11 mouse cellular contexts compared by ENCODE assay signal in the genomic region with DNA sequence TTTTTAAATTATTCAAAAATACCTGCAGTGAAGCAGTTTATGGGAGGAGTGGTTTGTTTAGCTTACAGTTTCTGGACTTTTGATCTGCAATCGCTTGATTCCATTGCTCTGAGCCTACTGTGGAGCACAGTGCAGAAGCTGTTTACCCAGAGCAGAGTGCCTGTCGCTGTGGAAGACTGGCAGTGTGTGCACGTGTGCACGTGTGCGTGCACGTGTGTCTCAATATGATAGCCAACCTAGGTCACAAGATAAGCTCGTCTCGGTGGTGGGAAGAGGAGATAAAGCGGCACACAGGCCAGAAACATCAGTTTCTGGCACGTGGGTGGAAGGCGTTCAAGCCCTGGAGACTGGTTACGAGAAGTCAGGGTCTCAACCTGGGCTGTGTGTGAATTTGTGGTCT.
DNase-seq lines count a peak whose midpoint lies in the region; ATAC-seq and TF ChIP-seq lines count a peak whose summit lies in the region.
"Had no signal": no experiment of that assay in that cellular context is flagged by ENCODE, and none has a peak within 500 bp of the region (broad histone marks: within the 10 kb centered on the region; RNA-seq: fewer than 3 reads in every experiment).

No protein-coding gene starts in this region.

- WGBS in heart, postnatal 0 days, result 28% methylated on average over 12 of the region's 12 CpGs
- WGBS in liver, embryonic 13.5 days (ENCODE audit: insufficient replicate concordance), result 18% methylated on average over 12 of the region's 12 CpGs

- ATAC-seq in heart, postnatal 0 days (ENCODE audit: insufficient read depth, low read depth), result peak; percentile 73
- peak; percentile 100 for ATAC-seq in liver, embryonic 13.5 days (ENCODE audit: low read depth)
- no peak for ATAC-seq in cerebellum, adult (ENCODE audit: insufficient number of reproducible peaks, low FRiP score, low TSS enrichment)

- no peak for TF ChIP-seq CTCF in heart, postnatal 0 days (IDR thresholded peaks at IDR 0.05; ENCODE audit: low read depth)

- TF ChIP-seq EP300 in heart, postnatal 0 days (IDR thresholded peaks at IDR 0.05; ENCODE audit: low read depth), result 0 out of 2 replicates have a peak, but pooled peaks have one; percentile 62

- H3K27me3 ChIP-seq in heart, postnatal 0 days (ENCODE audit: control insufficient read depth, insufficient read depth, low read length), result no peaks in the 10 kb centered on the region
- no peaks in the 10 kb centered on the region for H3K27me3 ChIP-seq in liver, embryonic 13.5 days

- no peak overlapping the region for H3K27ac ChIP-seq in heart, postnatal 0 days (ENCODE audit: low read depth)
- H3K27ac ChIP-seq in liver, embryonic 13.5 days, result peak overlapping the region; percentile 61

- H3K9ac ChIP-seq in heart, postnatal 0 days (replicated peaks; ENCODE audit: low read depth, low read length), result no peak overlapping the region
- H3K9ac ChIP-seq in liver, embryonic 13.5 days, result no peak overlapping the region

- H3K4me1 ChIP-seq in heart, postnatal 0 days (ENCODE audit: control insufficient read depth, insufficient read depth), result 0 out of 2 replicates have a peak, but pooled peaks cover 7% of the 10 kb centered on the region
- peaks cover 20% of the 10 kb centered on the region for H3K4me1 ChIP-seq in liver, embryonic 13.5 days (replicated peaks)

- peak; percentile 7 to 23 for DNase-seq in urinary bladder, adult 18-20 months (ENCODE audit: low spot score in 2 of 2)
- no peak for DNase-seq in urinary bladder, postnatal 25 days (ENCODE audit: low spot score)
- peak; percentile 38 for DNase-seq in heart, postnatal 0 days (ENCODE audit: low spot score)
- DNase-seq in liver, embryonic 13.5 days, result peak; percentile 70
- no peak for DNase-seq in left cerebral cortex, adult 8-10 months (ENCODE audit: low spot score in 2 of 2)
- DNase-seq in retina, embryonic 14.5 days (ENCODE audit: low spot score), result no peak
- DNase-seq: cerebellum, adult 11 months; embryo, embryonic 11 days; kidney, adult 18-20 months; layer of hippocampus, postnatal 36 days had no signal

- H3K9me3 ChIP-seq in heart, postnatal 0 days (replicated peaks; ENCODE audit: control insufficient read depth, low read length), result no peaks in the 10 kb centered on the region
- no peaks in the 10 kb centered on the region for H3K9me3 ChIP-seq in liver, embryonic 13.5 days (replicated peaks)

- H3K4me3 ChIP-seq in heart, postnatal 0 days (ENCODE audit: low read depth, low read length), result no peak overlapping the region
- H3K4me3 ChIP-seq in liver, embryonic 13.5 days (replicated peaks), result no peak overlapping the region

- H3K4me2 ChIP-seq in heart, postnatal 0 days (ENCODE audit: low read depth, low read length), result peak overlapping the region; percentile 23; the same call in 1 of the 2 replicates
- peak overlapping the region; percentile 4; the same call in 1 of the 2 replicates for H3K4me2 ChIP-seq in liver, embryonic 13.5 days

- H3K36me3 ChIP-seq in heart, postnatal 0 days (replicated peaks; ENCODE audit: control insufficient read depth, insufficient read depth, low read length), result no peaks in the 10 kb centered on the region
- no peaks in the 10 kb centered on the region for H3K36me3 ChIP-seq in liver, embryonic 13.5 days

Comparison
In these comparisons a context has a peak if more than half of its experiments do, and no peak if none do; other contexts are left out.
1. DNase-seq: peak in urinary bladder, adult 18-20 months (2 of 2), heart, postnatal 0 days (single experiment) and liver, embryonic 13.5 days (single experiment); none in urinary bladder, postnatal 25 days (single experiment), left cerebral cortex, adult 8-10 months (0 of 2) and retina, embryonic 14.5 days (single experiment).